Mouse (Mus musculus) lung, embryonic 14.5 days (tissue): ENCODE data around the gene Hsd17b1. TPM values are rescaled to one million over a fixed set of nuclear protein-coding genes. Genes with fewer than 3 reads are reported as not detected.

Experiments used
- ATAC-seq: fragments of 200-750 bp; cut with Nextera tagmentation; 2 replicates; pipeline ENCODE4 v1.8.0; 2017; ENCODE audit warnings: mild to moderate bottlenecking, moderate TSS enrichment, moderate library complexity; ENCODE audit not compliant: insufficient read depth
- DNase-seq: peaks from one replicate; pipeline ENCODE4 v3.0.0-alpha.2; 2015
- H3K27ac ChIP-seq: fragments of 300-500 bp; sonication (generic); 2 replicates; pipeline ENCODE4 v1.5.1; 2014; ENCODE audit warnings: low read depth, mild to moderate bottlenecking, moderate library complexity
- H3K27me3 ChIP-seq: fragments of 300-500 bp; sonication (generic); 2 replicates; pipeline ENCODE4 v1.6.1; 2014; ENCODE audit warnings: low read length, control low read depth; ENCODE audit not compliant: insufficient read depth
- H3K36me3 ChIP-seq: fragments of 300-500 bp; sonication (generic); 2 replicates; pipeline ENCODE4 v1.6.1; 2014; ENCODE audit warnings: control low read depth; ENCODE audit not compliant: insufficient read depth
- H3K4me1 ChIP-seq: fragments of 300-500 bp; sonication (generic); 2 replicates; pipeline ENCODE4 v1.6.1; 2014; ENCODE audit warnings: antibody characterized with exemption, control low read depth; ENCODE audit not compliant: insufficient read depth
- H3K4me2 ChIP-seq: fragments of 300-500 bp; sonication (generic); 2 replicates; pipeline ENCODE4 v1.6.1; 2014; ENCODE audit warnings: mild to moderate bottlenecking
- H3K4me3 ChIP-seq: fragments of 300-500 bp; sonication (generic); 2 replicates; pipeline ENCODE4 v1.5.1; 2014; ENCODE audit warnings: low read depth, low read length
- H3K9ac ChIP-seq: fragments of 300-500 bp; sonication (generic); 2 replicates; pipeline ENCODE4 v1.6.1; 2014
- H3K9me3 ChIP-seq: fragments of 300-500 bp; sonication (generic); 2 replicates; pipeline ENCODE4 v1.6.1; 2016; ENCODE audit warnings: low read depth, low read length, control low read depth
- CTCF ChIP-seq: IDR thresholded peaks from 2 replicates; pipeline ENCODE4 v1.5.1; 2016; ENCODE audit warnings: antibody characterized with exemption, low read depth
- WGBS: fragments of 180-500 bp; shearing (Covaris S2); extraction: QIAGEN DNeasy Blood & Tissue Kit; methylation state at CpG from one replicate; pipeline ENCODE4 v1.1.7; 2014; 5-methylcytosine and 5-hydroxymethylcytosine counted together
- polyA plus RNA-seq: library from polyadenylated mRNA; unstranded; fragments of >200 nt; fragmentation: Nextera tagmentation; extraction: Ambion mirVana; gene quantifications from 2 replicates; pipeline ENCODE4 v1.2.1, GENCODE M21; 2014

The Hsd17b1 gene
- polyA plus RNA-seq, result not detected in 2 replicates

- Histone ChIP-seq H3K36me3 (no peaks in the 10 kb centered on the region), H3K4me3 (no peak within 1 kb of the TSS), H3K27me3 (peaks cover 44% of the 10 kb centered on the region), H3K4me2 (no peak within 1 kb of the TSS), H3K4me1 (0 out of 2 replicates have a peak, but pooled peaks cover 6% of the 10 kb centered on the region), H3K9me3 (no peaks in the 10 kb centered on the region), H3K27ac (no peak within 1 kb of the TSS), H3K9ac (no peak within 1 kb of the TSS)
- no peak for TF ChIP-seq CTCF
- WGBS, result 67% methylated on average over 9 of the region's 9 CpGs
- DNase-seq (no peak), ATAC-seq (no peak)
Measured at GRCm38 (mm10) chr11:101078121-101078520, at the start of gene Hsd17b1. Hsd17b1 (plus strand) TSS chr11:101078411.

GRCm38 (mm10) chr11:101029320-101029719, 48.9 kb upstream of the Hsd17b1 start:
- H3K4me1 ChIP-seq, result no peaks in the 10 kb centered on the region
- peaks cover 67% of the 10 kb centered on the region for H3K36me3 ChIP-seq
- ATAC-seq (no peak), DNase-seq (no peak)
- H3K9ac ChIP-seq, result no peak overlapping the region
- no peak for TF ChIP-seq CTCF
- H3K4me2 ChIP-seq, result no peak overlapping the region
- H3K27ac ChIP-seq, result no peak overlapping the region
- WGBS, result 85% methylated on average over 8 of the region's 8 CpGs
- H3K9me3 ChIP-seq, result no peaks in the 10 kb centered on the region
- H3K27me3 ChIP-seq, result no peaks in the 10 kb centered on the region
- H3K4me3 ChIP-seq, result no peak overlapping the region

- Histone ChIP-seq H3K9me3 (no peaks in the 10 kb centered on the region), H3K36me3 (peaks cover 72% of the 10 kb centered on the region), H3K9ac (no peak overlapping the region), H3K27ac (no peak overlapping the region; the same call in 1 of the 2 replicates), H3K27me3 (no peaks in the 10 kb centered on the region), H3K4me3 (no peak overlapping the region), H3K4me2 (no peak overlapping the region), H3K4me1 (no peaks in the 10 kb centered on the region)
- ATAC-seq, result no peak
- no peak for DNase-seq
- no peak for TF ChIP-seq CTCF
- 82% methylated on average over 10 of the region's 10 CpGs for WGBS
Measured at GRCm38 (mm10) chr11:101030136-101030807, 47.9 kb upstream of the Hsd17b1 start.

- Histone ChIP-seq H3K9ac (no peak overlapping the region), H3K4me1 (no peaks in the 10 kb centered on the region), H3K9me3 (no peaks in the 10 kb centered on the region), H3K27ac (no peak overlapping the region), H3K4me2 (no peak overlapping the region), H3K36me3 (peaks cover 73% of the 10 kb centered on the region), H3K27me3 (no peaks in the 10 kb centered on the region), H3K4me3 (no peak overlapping the region)
- no peak for TF ChIP-seq CTCF
- no peak for ATAC-seq
- DNase-seq, result no peak
- WGBS, result 82% methylated on average over 4 of the region's 4 CpGs
Measured at GRCm38 (mm10) chr11:101030808-101031156, 47.4 kb upstream of the Hsd17b1 start.

GRCm38 (mm10) chr11:101031470-101031869, 46.7 kb upstream of the Hsd17b1 start:
- DNase-seq, result no peak
- no peak for ATAC-seq
- Histone ChIP-seq H3K27me3 (no peaks in the 10 kb centered on the region), H3K9me3 (no peaks in the 10 kb centered on the region), H3K9ac (no peak overlapping the region), H3K4me3 (no peak overlapping the region), H3K4me1 (no peaks in the 10 kb centered on the region), H3K27ac (no peak overlapping the region), H3K4me2 (no peak overlapping the region), H3K36me3 (peaks cover 75% of the 10 kb centered on the region)
- WGBS, result 80% methylated on average over 1 of the region's 1 CpGs
- TF ChIP-seq CTCF, result no peak

- Histone ChIP-seq H3K4me3 (no peak overlapping the region), H3K4me1 (no peaks in the 10 kb centered on the region), H3K4me2 (no peak overlapping the region), H3K27me3 (no peaks in the 10 kb centered on the region), H3K9me3 (no peaks in the 10 kb centered on the region), H3K36me3 (peaks cover 76% of the 10 kb centered on the region), H3K9ac (no peak overlapping the region), H3K27ac (no peak overlapping the region)
- DNase-seq (no peak), ATAC-seq (no peak)
- TF ChIP-seq CTCF, result no peak
- WGBS, result 94% methylated on average over 17 of the region's 17 CpGs
Measured at GRCm38 (mm10) chr11:101033856-101034500, 44.2 kb upstream of the Hsd17b1 start.

- no peaks in the 10 kb centered on the region for H3K27me3 ChIP-seq
- H3K36me3 ChIP-seq, result peaks cover 79% of the 10 kb centered on the region
- DNase-seq (no peak), ATAC-seq (no peak)
- no peak overlapping the region for H3K27ac ChIP-seq
- H3K9me3 ChIP-seq, result no peaks in the 10 kb centered on the region
- H3K4me3 ChIP-seq, result no peak overlapping the region
- H3K4me1 ChIP-seq, result no peaks in the 10 kb centered on the region
- no peak overlapping the region for H3K4me2 ChIP-seq
- H3K9ac ChIP-seq, result no peak overlapping the region
- TF ChIP-seq CTCF, result no peak
- 85% methylated on average over 8 of the region's 8 CpGs for WGBS
Measured at GRCm38 (mm10) chr11:101034614-101035327, 43.4 kb upstream of the Hsd17b1 start.
